Mouse (Mus musculus): ENCODE data around the gene Hoxd12.

DNA sequence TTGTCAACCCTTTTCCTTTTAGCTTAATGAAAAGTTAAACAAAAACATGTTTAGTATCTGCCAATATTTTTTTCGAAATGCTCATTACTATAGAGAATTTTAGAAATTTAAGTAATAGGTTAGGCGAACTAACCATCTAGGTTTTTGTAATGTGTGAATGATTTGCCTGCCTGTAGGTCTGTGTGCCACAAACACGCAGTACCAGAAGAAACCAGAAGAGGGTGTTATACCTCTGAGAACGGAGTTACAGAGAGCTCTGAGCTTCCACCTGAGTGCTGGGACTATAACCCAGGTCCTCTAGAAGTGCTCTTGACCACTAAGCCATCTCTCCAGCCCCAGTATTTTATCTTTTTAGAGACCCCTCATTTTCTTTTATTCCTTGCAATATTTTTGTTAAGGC is 39.4 kb upstream of the Hoxd12 start:
- TF ChIP-seq CTCF (IDR thresholded peaks at IDR 0.05; ENCODE audit: control insufficient read depth, insufficient read depth, low read length) (no peak), POLR2A (IDR thresholded peaks at IDR 0.05; ENCODE audit: borderline replicate concordance, control insufficient read depth, low read depth, low read length) (no peak)
